Mouse (Mus musculus) Patski (cell line): ENCODE measurements around the gene Plscr4. TPM values are rescaled to one million over a fixed set of nuclear protein-coding genes. Genes with fewer than 3 reads are reported as not detected.
A peak's percentile ranks its signal among the peaks of the same experiment; 100 is the strongest.

Experiments used
- ATAC-seq: fragments of 100-300 bp; one replicate; pipeline ENCODE4 v1.8.0; 2021
- CTCF ChIA-PET: fragments of 350-600 bp; sonication (Branson Sonifier 250); formaldehyde crosslinking; loops from one replicate; lab custom pipeline; 2022; ENCODE audit warnings: inconsistent platforms; lab: Charles Lee
- POLR2A ChIA-PET: fragments of 350-600 bp; sonication (Branson Sonifier 250); formaldehyde crosslinking; loops from one replicate; lab custom pipeline; 2022; ENCODE audit warnings: antibody characterized with exemption, inconsistent platforms; lab: Charles Lee
- DNase-seq: peaks from one replicate; pipeline ENCODE4 v3.0.0-alpha.2; 2011; ENCODE audit warnings: low read depth, low spot score
- H3K27me3 ChIP-seq: fragments of 371-371 bp; one replicate; pipeline ENCODE4 v1.5.1; 2021
- CTCF ChIP-seq: fragments of 100-300 bp; IDR thresholded peaks from one replicate; pipeline ENCODE4 v1.5.1; 2021
- in situ Hi-C: fragments of 300-500 bp; cut with MboI; formaldehyde crosslinking; loops from 3 replicates; pipeline ENCODE4 v1.11.1; 2018; ENCODE audit warnings: low pct_unique_long_range_greater_than_20kb, mixed read lengths
- polyA plus RNA-seq: library from polyadenylated mRNA; unstranded; gene quantifications from one replicate; pipeline ENCODE4 v1.2.3, GENCODE M21; 2021

The Plscr4 gene
- polyA plus RNA-seq = 2.3 TPM

DNA sequence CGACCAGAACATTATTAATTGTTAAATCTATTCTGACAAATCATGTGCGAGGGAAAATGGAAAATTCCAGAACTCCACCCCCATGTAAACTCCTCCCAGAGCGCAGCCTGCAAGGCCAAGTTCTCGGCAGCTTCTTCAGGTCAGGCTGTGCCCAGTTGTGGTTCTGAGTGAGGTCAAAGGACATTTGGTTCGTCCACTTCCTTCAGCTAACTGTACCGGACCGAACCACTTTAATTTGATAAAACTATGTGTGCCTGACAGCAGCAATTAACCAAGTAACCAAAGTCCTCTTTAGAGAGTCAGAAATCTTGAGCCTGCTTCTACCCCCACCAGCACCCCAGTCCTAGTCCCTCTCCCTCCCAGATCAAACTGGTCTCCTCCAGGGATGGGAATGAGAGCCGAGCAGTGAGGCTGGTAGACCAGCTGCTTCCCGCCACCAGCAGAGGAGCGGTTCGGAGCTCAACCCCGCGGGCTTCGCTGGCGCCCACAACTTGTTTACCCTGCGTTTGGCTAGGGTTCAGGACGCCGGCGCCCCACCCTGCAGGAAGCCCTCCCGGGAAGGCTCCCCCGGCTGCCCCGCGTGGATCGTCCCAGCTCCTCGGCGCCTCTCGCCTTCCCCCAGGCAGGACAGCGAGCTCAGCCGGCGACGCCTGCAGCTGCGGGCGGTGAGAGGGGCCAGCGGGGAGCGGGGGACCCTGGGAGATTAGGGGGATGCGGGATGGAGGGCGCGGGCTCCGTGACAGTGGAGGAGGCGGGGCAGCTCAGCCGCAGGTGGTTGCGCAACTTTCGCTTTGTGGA lies at the start of gene Plscr4:
Plscr4 (plus strand) TSS at position 113 of the 798 bp plus-strand sequence.
- DNase-seq (no peak), ATAC-seq (peak; percentile 67)
- in situ Hi-C loops = no loop called here
- ChIA-PET POLR2A (interaction anchor here (0.7 kb wide), 1 partner anchor 17 kb away, joined by 3 read pairs; no protein-coding TSS in a partner anchor), CTCF (interaction anchor here (1.2 kb wide), 1 partner anchor 11 kb away, joined by 3 read pairs; no protein-coding TSS in a partner anchor)
- no peak for TF ChIP-seq CTCF
- H3K27me3 ChIP-seq = no peaks in the 10 kb centered on the region

DNA sequence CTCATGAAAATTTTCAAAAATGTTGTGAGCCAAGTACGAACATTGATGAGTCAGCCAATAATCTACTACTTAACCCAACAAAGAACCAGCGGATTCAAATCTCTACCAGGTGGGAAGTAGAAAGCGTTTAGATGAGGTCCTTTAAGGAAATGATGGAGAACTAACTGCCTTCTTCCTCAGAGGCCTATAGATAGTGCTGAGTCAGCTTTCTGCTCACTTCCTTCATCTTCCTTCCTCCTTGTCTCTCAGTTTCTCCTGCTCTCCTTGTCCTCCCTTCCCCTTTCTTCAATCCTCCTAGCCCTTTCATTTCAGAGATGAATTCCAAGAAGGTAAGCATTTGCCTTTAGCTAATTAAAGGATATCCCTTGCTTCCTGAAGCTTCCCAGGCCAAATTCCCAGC lies 46.9 kb upstream of the Plscr4 start:
- ChIA-PET POLR2A (no interaction called here), CTCF (interaction anchor here (0.9 to 1.2 kb wide), 2 partner anchors 14 to 17 kb away, joined by 3 read pairs; no protein-coding TSS in a partner anchor)
- in situ Hi-C loops = no loop called here
- H3K27me3 ChIP-seq = no peaks in the 10 kb centered on the region
- ATAC-seq (no peak), DNase-seq (no peak)
- no peak for TF ChIP-seq CTCF

DNA sequence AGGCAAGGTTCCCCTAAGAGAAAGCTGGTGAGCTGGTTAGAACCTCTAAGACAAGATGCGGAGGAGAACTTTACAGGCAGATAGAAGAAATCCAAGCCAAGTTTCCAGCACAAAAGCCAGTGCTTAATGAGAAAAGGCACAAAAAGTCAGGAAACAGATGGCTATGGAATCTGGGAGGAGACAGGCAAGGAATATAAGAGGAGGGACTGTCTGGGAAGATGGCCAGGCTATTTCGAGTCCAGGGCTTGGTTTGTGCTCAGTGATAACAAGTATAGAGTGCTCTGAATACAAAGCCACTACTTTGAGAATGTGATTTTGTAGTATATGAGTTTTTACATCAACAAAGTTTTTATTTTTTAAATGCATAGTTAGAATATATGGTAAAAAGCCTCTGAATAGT lies 45.1 kb upstream of the Plscr4 start:
- ATAC-seq (no peak), DNase-seq (no peak)
- ChIA-PET CTCF (interaction anchor here (1.2 kb wide), 1 partner anchor 9 kb away, joined by 5 read pairs; no protein-coding TSS in a partner anchor), POLR2A (no interaction called here)
- H3K27me3 ChIP-seq = no peaks in the 10 kb centered on the region
- in situ Hi-C loops = no loop called here
- TF ChIP-seq CTCF = no peak

DNA sequence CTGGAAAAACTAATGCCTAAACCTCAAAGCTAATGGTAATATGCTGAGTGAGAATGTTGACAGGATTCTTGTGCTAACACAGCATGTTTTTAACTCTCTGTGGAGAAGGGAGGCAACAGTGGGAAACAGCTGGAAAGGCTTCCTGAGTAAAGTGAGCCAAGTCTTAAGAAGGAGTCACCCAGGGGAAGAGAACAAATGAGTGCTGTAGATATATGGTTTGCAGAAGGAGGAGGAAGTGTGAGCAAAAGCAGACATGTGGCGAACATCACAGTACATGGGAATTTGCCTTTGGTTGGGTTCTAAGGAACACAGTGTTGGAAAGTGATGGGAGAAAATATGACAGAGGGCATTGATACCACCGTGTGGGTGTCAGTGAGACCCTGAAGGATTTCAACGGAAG lies 43.5 kb upstream of the Plscr4 start:
- DNase-seq (no peak), ATAC-seq (no peak)
- ChIA-PET POLR2A (interaction anchor here (0.6 kb wide), 1 partner anchor 9 kb away, joined by 4 read pairs; no protein-coding TSS in a partner anchor), CTCF (no interaction called here)
- TF ChIP-seq CTCF = no peak
- no peaks in the 10 kb centered on the region for H3K27me3 ChIP-seq
- in situ Hi-C loops = no loop called here

DNA sequence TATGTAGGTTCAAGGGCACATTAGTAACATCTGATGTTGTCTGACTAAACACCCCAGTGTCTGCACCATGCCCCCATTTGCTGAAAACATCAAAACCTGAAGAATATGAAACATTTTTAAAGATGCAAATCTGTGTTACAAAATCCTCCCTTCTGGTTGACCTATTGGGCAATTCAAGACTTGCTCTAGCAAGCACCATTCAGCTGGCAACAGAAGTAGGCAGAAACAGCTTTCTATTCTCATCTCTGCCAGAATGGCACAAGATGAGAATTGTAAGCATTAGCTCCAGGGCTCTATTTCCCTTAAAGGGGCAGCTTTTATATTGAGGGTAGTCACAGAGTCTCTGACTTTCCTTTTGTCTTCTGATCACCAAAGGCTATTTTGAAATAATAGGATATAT lies 19.4 kb upstream of the Plscr4 start:
- H3K27me3 ChIP-seq = no peaks in the 10 kb centered on the region
- ChIA-PET POLR2A (no interaction called here), CTCF (interaction anchor here (1.3 kb wide), 1 partner anchor 28 kb away, joined by 3 read pairs; no protein-coding TSS in a partner anchor)
- no peak for DNase-seq
- no peak for TF ChIP-seq CTCF
- in situ Hi-C loops = loop anchor here (5.0 kb wide), 1 partner anchor 40 kb away; no protein-coding TSS in a partner anchor
- ATAC-seq = no peak

DNA sequence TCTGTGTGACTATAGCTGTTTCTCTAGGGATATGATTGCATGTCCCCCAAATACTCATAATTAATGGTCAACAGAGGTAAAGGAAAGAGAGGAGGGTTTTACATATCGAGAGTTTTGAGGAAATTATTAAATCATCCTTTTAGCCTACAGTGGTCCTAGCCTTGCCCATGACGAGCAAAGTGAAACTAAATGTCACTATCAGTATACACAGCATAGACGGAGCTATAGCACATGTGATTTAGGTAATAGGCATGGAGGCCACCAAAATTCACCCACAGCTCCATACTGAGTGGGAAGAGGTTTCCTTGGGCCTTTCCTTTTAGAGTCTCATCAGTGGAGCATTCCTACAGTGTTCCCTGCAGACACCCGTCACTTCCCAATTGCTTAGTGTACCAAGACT lies 15.7 kb upstream of the Plscr4 start:
- ATAC-seq (no peak), DNase-seq (no peak)
- in situ Hi-C loops = no loop called here
- ChIA-PET CTCF (interaction anchor here (0.7 to 1.9 kb wide), 3 partner anchors 36 to 230 kb away, joined by 3 read pairs; no protein-coding TSS in a partner anchor), POLR2A (interaction anchor here (0.6 kb wide), 1 partner anchor 38 kb away, joined by 3 read pairs; no protein-coding TSS in a partner anchor)
- TF ChIP-seq CTCF = no peak
- H3K27me3 ChIP-seq = no peaks in the 10 kb centered on the region

DNA sequence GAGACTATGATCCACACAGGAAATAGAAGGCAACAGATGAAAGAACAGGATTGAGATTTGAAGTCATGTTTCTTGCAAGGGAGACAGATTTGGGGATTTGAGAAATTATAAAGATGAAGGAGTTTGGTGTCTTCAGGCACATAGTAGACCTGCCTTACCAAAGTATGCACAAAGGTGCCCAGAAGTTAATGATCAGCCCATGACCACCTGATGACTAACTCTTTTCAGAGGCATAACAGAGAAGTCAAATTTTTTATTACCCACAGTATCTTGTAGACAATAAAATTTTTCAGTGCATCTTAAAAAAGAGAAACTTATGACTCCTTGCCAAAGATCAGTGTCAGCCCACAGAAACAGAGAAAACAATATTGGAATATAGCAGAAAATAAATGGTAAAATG lies 12.6 kb upstream of the Plscr4 start:
- in situ Hi-C loops = no loop called here
- no peaks in the 10 kb centered on the region for H3K27me3 ChIP-seq
- ChIA-PET CTCF (interaction anchor here (1.2 to 1.7 kb wide), 2 partner anchors 11 kb away, joined by 3 to 5 read pairs; no protein-coding TSS in a partner anchor), POLR2A (no interaction called here)
- no peak for ATAC-seq
- TF ChIP-seq CTCF = no peak
- DNase-seq = no peak

DNA sequence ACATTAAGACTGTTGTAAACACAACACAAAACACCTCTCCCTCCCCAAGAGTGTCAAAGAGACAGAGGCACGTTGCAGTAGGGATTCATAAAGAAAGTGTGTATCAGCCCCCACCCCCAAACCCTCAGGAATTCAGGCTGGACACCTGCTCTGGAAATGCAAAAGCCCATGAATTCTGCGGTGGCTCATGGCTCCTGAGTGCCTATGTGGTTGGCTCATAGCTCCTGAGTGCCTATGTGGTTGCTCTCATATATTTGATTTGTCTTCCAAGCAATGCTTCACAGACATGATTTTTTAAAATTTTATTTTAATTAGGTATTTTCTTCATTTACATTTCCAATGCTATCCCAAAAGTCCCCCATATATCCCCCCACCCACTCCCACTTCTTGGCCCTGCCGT lies 568 bp upstream of the Plscr4 start:
- CTCF ChIA-PET = interaction anchor here (1.2 kb wide), 1 partner anchor 8 kb away, joined by 5 read pairs; no protein-coding TSS in a partner anchor
- ATAC-seq (no peak), DNase-seq (no peak)
- no peaks in the 10 kb centered on the region for H3K27me3 ChIP-seq
- in situ Hi-C loops = no loop called here
- POLR2A ChIA-PET = no interaction called here
- no peak for TF ChIP-seq CTCF

DNA sequence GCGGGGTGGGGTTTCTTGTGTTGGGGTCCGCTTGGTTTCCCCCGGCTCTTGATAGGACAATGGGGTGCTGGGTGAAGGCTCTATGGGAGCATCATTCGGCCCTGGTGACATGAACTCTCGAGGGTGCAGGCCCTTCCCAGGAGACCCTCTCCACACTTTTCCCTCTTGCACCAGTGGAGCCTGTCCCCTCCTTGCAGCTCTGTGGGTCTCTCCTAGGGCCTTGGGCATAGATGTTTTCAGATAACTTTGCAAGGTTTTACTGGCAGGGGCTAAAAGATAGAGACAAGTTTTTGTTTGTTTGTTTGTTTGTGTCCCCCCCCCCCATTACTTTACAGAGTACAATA lies 858 bp downstream of the Plscr4 start:
- no peak for DNase-seq
- CTCF ChIA-PET = interaction anchor here (1.2 kb wide), 1 partner anchor 10 kb away, joined by 3 read pairs; no protein-coding TSS in a partner anchor
- no peaks in the 10 kb centered on the region for H3K27me3 ChIP-seq
- TF ChIP-seq CTCF = no peak
- in situ Hi-C loops = no loop called here
- POLR2A ChIA-PET = interaction anchor here (0.7 kb wide), 1 partner anchor 18 kb away, joined by 3 read pairs; no protein-coding TSS in a partner anchor
- ATAC-seq = no peak

DNA sequence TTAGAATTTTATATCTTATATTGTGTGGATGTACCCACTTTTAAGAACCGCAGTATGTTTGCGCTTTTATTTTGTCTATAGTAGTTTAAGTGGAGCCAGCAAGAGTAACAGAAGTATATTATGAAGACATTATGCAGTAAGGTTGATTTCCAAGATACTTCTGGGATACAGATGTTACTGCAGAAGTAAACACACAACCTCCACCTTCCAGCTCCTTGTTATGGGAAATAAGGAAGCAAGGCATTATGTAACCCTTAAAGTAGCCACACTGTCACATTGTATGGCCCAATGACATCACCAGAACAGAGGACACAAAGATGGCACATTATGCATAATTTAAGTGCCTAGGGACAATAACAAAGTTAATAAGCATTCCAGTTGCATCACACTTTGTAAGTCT lies 1.2 kb downstream of the Plscr4 start:
- H3K27me3 ChIP-seq = no peaks in the 10 kb centered on the region
- in situ Hi-C loops = no loop called here
- POLR2A ChIA-PET = no interaction called here
- CTCF ChIA-PET = interaction anchor here (1.2 kb wide), 1 partner anchor 10 kb away, joined by 3 read pairs; no protein-coding TSS in a partner anchor
- no peak for DNase-seq
- ATAC-seq = no peak
- TF ChIP-seq CTCF = no peak

DNA sequence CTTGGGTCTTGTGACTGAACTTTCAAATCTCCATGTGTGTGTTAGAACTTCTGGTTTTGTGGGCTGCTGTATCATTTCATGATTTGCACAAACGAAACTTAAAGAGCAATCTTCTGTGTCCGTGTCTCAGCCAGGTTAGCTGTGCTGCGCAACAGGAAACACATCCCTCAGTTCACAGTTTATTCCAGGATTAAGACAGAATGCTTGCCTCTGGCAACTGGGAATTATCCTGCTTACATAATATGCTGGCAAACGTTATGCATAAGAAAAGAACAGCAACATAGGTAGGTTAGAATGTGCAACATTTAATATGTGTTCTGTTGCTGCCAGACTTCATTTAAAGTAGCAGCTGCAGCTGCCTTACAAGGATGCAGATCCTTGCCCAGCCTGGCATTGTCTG lies 10.6 kb downstream of the Plscr4 start:
- no peaks in the 10 kb centered on the region for H3K27me3 ChIP-seq
- peak; percentile 21 for ATAC-seq
- CTCF ChIA-PET = interaction anchor here (1.1 to 1.4 kb wide), 2 partner anchors 9 to 63 kb away, joined by 3 read pairs; no protein-coding TSS in a partner anchor

More for the DNA sequence above, 10.6 kb downstream of the Plscr4 start:
- in situ Hi-C loops = no loop called here
- POLR2A ChIA-PET = no interaction called here
- TF ChIP-seq CTCF = no peak
- DNase-seq = no peak
